Mouse (Mus musculus) cortical plate, adult 2 months (tissue): ENCODE data around the gene Chn1.

Source experiments
- CTCF ChIP-seq: fragments of 200-500 bp; IDR thresholded peaks from 2 replicates; pipeline ENCODE4 v1.5.1; 2011; ENCODE audit warnings: mild to moderate bottlenecking, control low read depth, low read length; ENCODE audit not compliant: insufficient read depth; ENCODE audit errors: extremely low read depth
- POLR2A ChIP-seq: fragments of 200-500 bp; IDR thresholded peaks from 2 replicates; pipeline ENCODE4 v1.6.1; 2011; ENCODE audit warnings: mild to moderate bottlenecking, low read length, control low read depth; ENCODE audit not compliant: insufficient read depth; ENCODE audit errors: extremely low read depth

GRCm38 (mm10) chr2:73591246-73591645 is 183.9 kb downstream of the Chn1 start:
- TF ChIP-seq CTCF, result no peak
- TF ChIP-seq POLR2A, result no peak
